Mouse (Mus musculus) kidney, embryonic 14.5 days (tissue): Measurements from ENCODE around the gene Rhot1. TPM values are rescaled to one million over a fixed set of nuclear protein-coding genes. Genes with fewer than 3 reads are reported as not detected.
"Not testable (repeated sequence)": the region's sequence is repeated elsewhere in the genome, so short reads cannot be mapped to it uniquely, and the experiment has no call there.

Experiments
- ATAC-seq: fragments of 200-750 bp; cut with Nextera tagmentation; 2 replicates; pipeline ENCODE4 v1.8.0; 2017; ENCODE audit warnings: moderate number of reproducible peaks, mild to moderate bottlenecking, moderate TSS enrichment, moderate library complexity; ENCODE audit not compliant: low FRiP score, low TSS enrichment
- H3K27ac ChIP-seq: fragments of 300-500 bp; sonication (generic); 2 replicates; pipeline ENCODE4 v1.5.1; 2014; ENCODE audit warnings: low read depth, mild to moderate bottlenecking, low read length, moderate library complexity, mixed read lengths
- H3K27me3 ChIP-seq: fragments of 300-500 bp; sonication (generic); 2 replicates; pipeline ENCODE4 v1.6.1; 2014; ENCODE audit warnings: mild to moderate bottlenecking, low read length; ENCODE audit not compliant: control insufficient read depth, insufficient read depth
- H3K36me3 ChIP-seq: fragments of 300-500 bp; sonication (generic); 2 replicates; pipeline ENCODE4 v1.6.1; 2014; ENCODE audit warnings: low read length, mixed read lengths; ENCODE audit not compliant: control insufficient read depth, insufficient read depth
- H3K4me1 ChIP-seq: fragments of 300-500 bp; sonication (generic); 2 replicates; pipeline ENCODE4 v1.6.1; 2014; ENCODE audit warnings: low read length, mixed read lengths; ENCODE audit not compliant: control insufficient read depth, insufficient read depth
- H3K4me2 ChIP-seq: fragments of 300-500 bp; sonication (generic); replicated peaks from 2 replicates; pipeline ENCODE4 v1.6.1; 2014; ENCODE audit warnings: low read depth, mild to moderate bottlenecking, low read length
- H3K4me3 ChIP-seq: fragments of 300-500 bp; sonication (generic); 2 replicates; pipeline ENCODE4 v1.5.1; 2014; ENCODE audit warnings: mild to moderate bottlenecking, low read length
- H3K9ac ChIP-seq: fragments of 300-500 bp; sonication (generic); 2 replicates; pipeline ENCODE4 v1.6.1; 2014; ENCODE audit warnings: low read depth, mild to moderate bottlenecking, low read length, moderate library complexity
- H3K9me3 ChIP-seq: fragments of 300-500 bp; sonication (generic); 2 replicates; pipeline ENCODE4 v1.6.1; 2016; ENCODE audit warnings: low read length; ENCODE audit not compliant: control insufficient read depth
- WGBS: fragments of 180-500 bp; shearing (Covaris S2); extraction: QIAGEN DNeasy Blood & Tissue Kit; methylation state at CpG from one replicate; pipeline ENCODE4 v1.1.7; 2014; 5-methylcytosine and 5-hydroxymethylcytosine counted together
- polyA plus RNA-seq: library from polyadenylated mRNA; unstranded; fragments of >200 nt; fragmentation: Nextera tagmentation; extraction: Ambion mirVana; gene quantifications from 2 replicates; pipeline ENCODE4 v1.2.1, GENCODE M21; 2014

Rhot1 gene
- polyA plus RNA-seq, 1 experiment from 2014 or later, result 66.8 TPM

DNA sequence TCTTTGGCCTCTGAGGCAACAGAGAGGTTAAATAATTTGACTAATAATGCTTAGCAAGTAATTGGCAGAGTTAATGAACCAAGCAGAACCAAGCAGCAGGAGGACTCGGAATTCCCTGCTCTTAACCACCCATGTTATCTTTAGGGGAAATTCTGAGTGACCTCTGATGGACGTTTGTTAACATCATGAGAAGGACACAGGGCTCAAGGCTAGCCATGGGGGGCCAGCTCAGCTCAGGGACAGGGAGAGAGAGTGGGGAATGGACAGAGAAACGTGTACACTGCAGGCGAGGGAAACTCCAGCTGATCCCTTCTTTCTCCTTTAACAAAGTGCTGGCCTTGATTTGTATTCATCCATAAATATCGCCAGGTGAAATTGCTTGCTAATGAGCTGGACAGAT lies 3.9 kb upstream of the Rhot1 start:
- no peaks in the 10 kb centered on the region for H3K27me3 ChIP-seq
- ATAC-seq, result no peak
- H3K27ac ChIP-seq, result no peak overlapping the region
- no peak overlapping the region for H3K4me2 ChIP-seq
- no peaks in the 10 kb centered on the region for H3K36me3 ChIP-seq
- H3K9me3 ChIP-seq, result no peaks in the 10 kb centered on the region
- 40% methylated on average over 5 of the region's 5 CpGs for WGBS
- H3K9ac ChIP-seq, result no peak overlapping the region
- peaks cover 1% of the 10 kb centered on the region for H3K4me1 ChIP-seq
- H3K4me3 ChIP-seq, result no peak overlapping the region

DNA sequence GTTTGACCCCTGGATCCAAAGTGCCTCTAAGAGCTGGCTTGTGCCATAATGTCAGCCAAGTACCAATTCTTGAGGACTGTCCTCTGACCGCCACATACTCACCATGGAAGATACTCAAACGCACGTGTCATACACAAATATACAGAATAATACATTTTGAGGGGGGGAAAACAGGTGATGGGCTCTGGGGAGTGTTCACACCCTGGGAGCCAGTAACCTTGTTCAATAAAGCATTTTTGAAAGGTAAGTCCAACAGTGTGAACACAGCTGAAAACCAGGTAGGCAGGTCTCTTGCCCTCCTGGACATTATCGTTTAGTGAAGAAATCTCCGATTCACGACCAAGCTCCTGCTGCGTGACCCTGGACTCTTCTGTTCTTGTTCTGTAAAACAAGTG lies 357 bp upstream of the Rhot1 start:
- WGBS, result 35% methylated on average over 7 of the region's 7 CpGs
- Histone ChIP-seq H3K36me3 (no peaks in the 10 kb centered on the region), H3K4me2 (no peak overlapping the region), H3K9ac (no peak overlapping the region), H3K4me3 (peak overlapping the region; percentile 98; the same call in 1 of the 2 replicates), H3K9me3 (no peaks in the 10 kb centered on the region), H3K27me3 (no peaks in the 10 kb centered on the region), H3K27ac (no peak overlapping the region), H3K4me1 (peaks cover 9% of the 10 kb centered on the region)
- ATAC-seq, result peak; percentile 24; the same call in 1 of the 2 replicates

DNA sequence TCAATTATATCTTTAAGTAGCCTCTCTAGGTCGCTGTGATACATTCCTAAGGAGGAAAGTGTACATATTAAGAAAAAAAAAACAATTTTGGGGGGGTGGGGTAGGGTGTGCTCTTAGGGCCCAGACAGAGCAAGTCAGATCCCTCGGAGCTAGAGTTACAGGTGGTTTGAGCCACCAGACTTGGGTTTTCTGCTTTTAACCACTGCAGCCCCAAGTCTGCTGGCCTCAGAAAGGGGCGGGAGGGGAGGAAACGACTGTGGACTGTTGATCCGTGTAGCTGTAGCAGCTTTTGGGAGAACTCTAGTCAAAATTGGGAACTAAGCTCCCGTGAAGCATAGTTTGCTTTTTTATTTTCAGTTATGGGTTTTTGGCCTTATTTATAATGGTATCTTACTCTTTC lies 1.5 kb downstream of the Rhot1 start:
- Histone ChIP-seq H3K4me3 (peak overlapping the region; percentile 98; the same call in 1 of the 2 replicates), H3K27ac (no peak overlapping the region), H3K9me3 (no peaks in the 10 kb centered on the region), H3K27me3 (no peaks in the 10 kb centered on the region), H3K4me2 (peak overlapping the region; percentile 54), H3K9ac (peak overlapping the region; percentile 81; the same call in 1 of the 2 replicates), H3K4me1 (peaks cover 9% of the 10 kb centered on the region), H3K36me3 (no peaks in the 10 kb centered on the region; the same call in 1 of the 2 replicates)
- no peak for ATAC-seq
- 40% methylated on average over 6 of the region's 6 CpGs for WGBS

DNA sequence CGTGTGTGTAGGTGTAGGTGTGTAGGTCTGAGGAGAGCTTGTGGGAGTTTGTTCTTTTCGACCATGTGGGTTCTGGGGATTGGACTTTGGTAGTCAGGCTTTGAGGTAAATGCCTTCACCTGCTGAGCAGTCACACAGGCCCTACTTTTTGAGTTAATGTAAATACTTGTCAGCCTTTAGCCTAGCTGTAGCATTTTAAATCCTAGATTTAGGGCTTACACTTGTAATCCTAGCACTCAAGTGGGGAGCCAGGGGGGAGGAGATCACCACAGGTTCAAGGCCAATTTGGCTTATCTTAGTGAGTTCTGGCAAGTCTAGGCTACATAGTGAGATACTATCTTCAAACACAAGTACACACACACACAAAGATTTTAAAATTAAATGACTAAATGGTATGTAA lies 3.5 kb downstream of the Rhot1 start:
- WGBS, result 91% methylated on average over 2 of the region's 2 CpGs
- Histone ChIP-seq H3K4me1 (peaks cover 9% of the 10 kb centered on the region), H3K27ac (no peak overlapping the region), H3K4me2 (no peak overlapping the region), H3K27me3 (no peaks in the 10 kb centered on the region), H3K36me3 (no peaks in the 10 kb centered on the region; the same call in 1 of the 2 replicates), H3K9ac (no peak overlapping the region), H3K4me3 (no peak overlapping the region), H3K9me3 (no peaks in the 10 kb centered on the region)
- ATAC-seq, result no peak

DNA sequence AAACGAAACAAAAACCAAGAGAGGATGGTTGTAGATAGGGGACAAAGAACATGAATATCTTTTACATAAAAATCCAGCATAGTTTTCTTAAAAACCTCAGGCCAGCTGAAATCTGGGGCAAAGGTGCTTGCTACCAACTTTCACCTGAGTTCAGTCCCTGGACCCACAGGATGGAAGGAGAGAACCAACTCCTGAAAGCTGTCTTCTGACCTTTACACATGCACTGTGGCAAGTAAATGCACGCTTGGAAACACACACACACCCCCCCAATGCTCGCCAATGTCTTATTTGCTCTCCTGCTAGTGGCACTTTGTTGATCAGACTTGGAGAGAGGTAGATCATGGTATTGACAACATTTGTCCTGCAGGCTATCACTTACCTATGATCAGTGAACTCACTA lies 6.5 kb downstream of the Rhot1 start:
- ATAC-seq, result no peak
- Histone ChIP-seq H3K9ac (no peak overlapping the region), H3K4me3 (no peak overlapping the region), H3K4me2 (no peak overlapping the region), H3K27me3 (no peaks in the 10 kb centered on the region), H3K27ac (no peak overlapping the region), H3K36me3 (peaks cover 1% of the 10 kb centered on the region; the same call in 1 of the 2 replicates), H3K9me3 (no peaks in the 10 kb centered on the region), H3K4me1 (peaks cover 4% of the 10 kb centered on the region)
- 83% methylated on average over 3 of the region's 3 CpGs for WGBS

DNA sequence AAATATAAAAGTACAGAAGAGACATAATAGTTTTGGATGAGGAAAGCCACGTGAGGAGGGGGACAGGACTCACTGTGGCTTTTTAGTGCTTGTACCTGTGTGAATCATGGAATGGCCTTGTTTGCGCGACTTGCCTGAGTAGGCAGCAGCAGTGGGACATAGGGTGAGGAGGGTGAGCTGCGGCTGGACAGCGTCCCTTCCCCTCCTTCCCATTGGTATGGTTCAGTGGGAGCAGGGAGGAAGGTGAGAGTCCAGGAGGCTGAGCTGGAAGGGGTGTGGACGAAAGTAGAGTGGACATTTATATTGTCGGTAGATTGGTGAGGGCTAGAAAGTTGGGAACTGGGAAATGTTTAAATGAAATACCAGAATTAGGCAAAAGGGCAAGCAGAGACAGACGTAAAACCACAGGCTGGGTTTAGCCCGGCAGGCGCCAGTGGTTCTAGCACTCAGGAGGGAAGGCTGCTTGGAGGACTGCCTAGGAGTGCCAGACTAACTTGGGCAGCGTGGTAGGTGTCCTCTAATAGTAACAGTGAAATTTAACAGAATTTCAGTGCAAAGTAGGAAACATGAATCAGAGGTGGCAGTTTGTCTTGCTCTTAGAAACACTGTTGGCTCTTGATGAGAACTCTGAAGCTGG lies 10.0 kb downstream of the Rhot1 start:
- Histone ChIP-seq H3K27ac (no peak overlapping the region), H3K9me3 (no peaks in the 10 kb centered on the region), H3K27me3 (no peaks in the 10 kb centered on the region), H3K9ac (no peak overlapping the region), H3K36me3 (peaks cover 13% of the 10 kb centered on the region; the same call in 1 of the 2 replicates), H3K4me2 (no peak overlapping the region), H3K4me3 (no peak overlapping the region), H3K4me1 (no peaks in the 10 kb centered on the region)
- WGBS, result 85% methylated on average over 11 of the region's 11 CpGs
- no peak for ATAC-seq

DNA sequence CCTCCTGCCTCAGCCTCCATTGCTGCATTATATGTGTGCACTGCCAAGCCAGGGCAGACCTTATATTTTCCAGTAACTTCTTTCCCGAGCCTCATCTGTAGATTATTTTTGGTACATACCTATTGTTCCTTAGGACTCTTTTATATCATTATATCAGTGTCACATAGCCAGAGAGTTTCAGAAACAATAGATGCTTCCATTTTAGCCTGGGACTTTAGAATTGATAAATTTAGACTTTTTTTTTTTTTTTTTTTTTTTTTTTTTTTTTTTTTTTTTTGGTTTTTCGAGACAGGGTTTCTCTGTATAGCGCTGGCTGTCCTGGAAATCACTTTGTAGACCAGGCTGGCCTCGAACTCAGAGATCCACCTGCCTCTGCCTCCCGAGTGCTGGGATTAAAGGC lies 21.2 kb downstream of the Rhot1 start:
- WGBS, result 98% methylated on average over 2 of the region's 5 CpGs

DNA sequence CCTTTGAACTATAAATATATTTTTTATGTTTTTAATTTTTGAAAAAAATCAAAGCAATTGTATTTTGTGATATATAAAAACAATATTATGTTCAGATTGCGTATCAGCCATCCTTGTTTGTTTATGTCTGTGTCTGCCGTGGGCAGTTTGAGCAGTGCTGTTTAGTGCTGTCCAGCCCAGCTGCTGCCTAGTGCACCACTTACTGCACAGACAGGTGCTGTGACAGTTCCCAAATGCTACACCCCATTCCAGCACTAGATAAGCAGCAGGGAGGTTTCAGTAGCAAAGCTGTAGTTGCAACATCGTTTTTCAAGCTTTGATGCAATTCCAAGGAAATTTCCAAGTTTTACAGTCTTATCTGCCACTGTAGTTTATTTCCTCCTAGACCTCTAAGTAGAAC lies 28.5 kb downstream of the Rhot1 start:
- 84% methylated on average over 3 of the region's 3 CpGs for WGBS
- ATAC-seq, result no peak
- H3K9ac ChIP-seq, result no peak overlapping the region
- H3K4me1 ChIP-seq, result no peaks in the 10 kb centered on the region
- no peak overlapping the region for H3K4me2 ChIP-seq
- no peak overlapping the region for H3K27ac ChIP-seq
- H3K9me3 ChIP-seq, result no peaks in the 10 kb centered on the region
- no peaks in the 10 kb centered on the region for H3K27me3 ChIP-seq
- H3K36me3 ChIP-seq, result peaks cover 44% of the 10 kb centered on the region
- no peak overlapping the region for H3K4me3 ChIP-seq

More for the DNA sequence above, 21.2 kb downstream of the Rhot1 start:
- not testable (repeated sequence) for H3K9me3 ChIP-seq, H3K4me1 ChIP-seq, ATAC-seq, H3K4me3 ChIP-seq, H3K9ac ChIP-seq, H3K27me3 ChIP-seq, H3K4me2 ChIP-seq, H3K27ac ChIP-seq
- H3K36me3 ChIP-seq, result peaks cover 58% of the 10 kb centered on the region

DNA sequence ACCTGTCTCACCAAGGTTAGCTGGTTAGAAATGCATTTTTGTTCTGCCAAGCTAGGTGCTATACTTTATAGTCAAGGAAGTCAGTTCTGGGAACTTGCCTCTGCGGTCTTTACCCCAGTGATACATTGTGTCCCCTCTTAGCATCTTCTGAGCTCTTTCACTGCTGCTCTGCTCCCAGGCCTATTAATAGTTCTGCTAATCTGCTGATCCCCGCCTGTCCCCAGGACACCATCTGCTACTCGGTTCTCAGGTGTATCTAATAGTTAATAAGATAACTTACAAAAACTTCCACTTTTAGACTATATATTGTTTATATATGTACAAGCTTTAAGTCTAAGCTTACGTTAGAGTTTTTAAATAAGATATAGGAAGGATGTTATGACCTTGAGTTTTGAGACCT lies 29.5 kb downstream of the Rhot1 start:
- 90% methylated on average over 4 of the region's 4 CpGs for WGBS
- H3K27ac ChIP-seq, result no peak overlapping the region
- no peaks in the 10 kb centered on the region for H3K9me3 ChIP-seq
- H3K4me1 ChIP-seq, result no peaks in the 10 kb centered on the region
- no peak overlapping the region for H3K4me3 ChIP-seq
- no peak overlapping the region for H3K9ac ChIP-seq
- ATAC-seq, result no peak
- no peaks in the 10 kb centered on the region for H3K27me3 ChIP-seq
- H3K36me3 ChIP-seq, result peaks cover 47% of the 10 kb centered on the region
- no peak overlapping the region for H3K4me2 ChIP-seq
